Mouse (Mus musculus) heart, embryonic 15.5 days (tissue): ENCODE data around the gene Tmem208. TPM values are rescaled to one million over a fixed set of nuclear protein-coding genes. Genes with fewer than 3 reads are reported as not detected.
"Not testable (repeated sequence)": the region's sequence is repeated elsewhere in the genome, so short reads cannot be mapped to it uniquely, and the experiment has no call there.

ENCODE experiments used
- ATAC-seq: fragments of 200-750 bp; cut with Nextera tagmentation; replicated peaks from 2 replicates; pipeline ENCODE4 v1.8.0; 2017; ENCODE audit warnings: low read depth, moderate TSS enrichment; ENCODE audit not compliant: insufficient number of reproducible peaks, insufficient read depth, low FRiP score
- H3K27ac ChIP-seq: fragments of 300-500 bp; sonication (generic); 2 replicates; pipeline ENCODE4 v1.5.1; 2015; ENCODE audit warnings: mild to moderate bottlenecking, inconsistent platforms
- H3K27me3 ChIP-seq: fragments of 300-500 bp; sonication (generic); 2 replicates; pipeline ENCODE4 v1.6.1; 2015; ENCODE audit warnings: inconsistent platforms
- H3K36me3 ChIP-seq: fragments of 300-500 bp; sonication (generic); 2 replicates; pipeline ENCODE4 v1.6.1; 2015; ENCODE audit warnings: mild to moderate bottlenecking, inconsistent platforms
- H3K4me1 ChIP-seq: fragments of 300-500 bp; sonication (generic); replicated peaks from 2 replicates; pipeline ENCODE4 v1.6.1; 2015; ENCODE audit warnings: inconsistent platforms
- H3K4me2 ChIP-seq: fragments of 300-500 bp; sonication (generic); 2 replicates; pipeline ENCODE4 v1.6.1; 2015; ENCODE audit warnings: inconsistent platforms, mild to moderate bottlenecking, moderate library complexity
- H3K4me3 ChIP-seq: fragments of 300-500 bp; sonication (generic); 2 replicates; pipeline ENCODE4 v1.5.1; 2015; ENCODE audit warnings: mild to moderate bottlenecking, inconsistent platforms
- H3K9ac ChIP-seq: fragments of 300-500 bp; sonication (generic); 2 replicates; pipeline ENCODE4 v1.6.1; 2015; ENCODE audit warnings: mild to moderate bottlenecking, inconsistent platforms
- H3K9me3 ChIP-seq: fragments of 300-500 bp; sonication (generic); replicated peaks from 2 replicates; pipeline ENCODE4 v1.6.1; 2016; ENCODE audit warnings: inconsistent platforms
- WGBS: fragments of 180-500 bp; shearing (Covaris S2); methylation state at CpG from one replicate; pipeline ENCODE4 v1.1.7; 2015; ENCODE audit warnings: mixed read lengths; 5-methylcytosine and 5-hydroxymethylcytosine counted together
- polyA plus RNA-seq: library from polyadenylated mRNA; unstranded; fragments of >200 nt; fragmentation: Nextera tagmentation; extraction: Ambion mirVana; gene quantifications from 2 replicates; pipeline ENCODE4 v1.2.1, GENCODE M21; 2015

The Tmem208 gene
- polyA plus RNA-seq, 1 experiment from 2014 or later, result 73.0 TPM

- H3K4me2 ChIP-seq, result peak overlapping the region; percentile 91
- WGBS, result 9% methylated on average over 31 of the region's 31 CpGs
These were observed 35.4 kb upstream of the Tmem208 start for GRCm38 (mm10) chr8:105290554-105291314.

GRCm38 (mm10) chr8:105291364-105291763 lies 34.8 kb upstream of the Tmem208 start:
- H3K9ac ChIP-seq, H3K36me3 ChIP-seq, H3K4me3 ChIP-seq, H3K4me2 ChIP-seq, H3K27ac ChIP-seq, H3K27me3 ChIP-seq, H3K9me3 ChIP-seq, ATAC-seq: not testable (repeated sequence)
- peaks cover 23% of the 10 kb centered on the region for H3K4me1 ChIP-seq
- 72% methylated on average over 8 of the region's 8 CpGs for WGBS

More at GRCm38 (mm10) chr8:105290554-105291314, 35.4 kb upstream of the Tmem208 start:
- no peak for ATAC-seq
- H3K27me3 ChIP-seq, result peaks cover 10% of the 10 kb centered on the region
- no peak overlapping the region; the same call in 1 of the 2 replicates for H3K4me3 ChIP-seq
- no peaks in the 10 kb centered on the region for H3K9me3 ChIP-seq
- no peak overlapping the region for H3K27ac ChIP-seq
- H3K9ac ChIP-seq, result no peak overlapping the region
- H3K4me1 ChIP-seq, result peaks cover 23% of the 10 kb centered on the region
- H3K36me3 ChIP-seq, result no peaks in the 10 kb centered on the region

GRCm38 (mm10) chr8:105291802-105292201 lies 34.4 kb upstream of the Tmem208 start:
- H3K9me3 ChIP-seq, H3K27ac ChIP-seq, H3K9ac ChIP-seq, H3K4me2 ChIP-seq, H3K4me3 ChIP-seq, H3K36me3 ChIP-seq, H3K27me3 ChIP-seq, ATAC-seq: not testable (repeated sequence)
- peaks cover 27% of the 10 kb centered on the region for H3K4me1 ChIP-seq
- WGBS, result 62% methylated on average over 3 of the region's 3 CpGs

GRCm38 (mm10) chr8:105292471-105292870 lies 33.7 kb upstream of the Tmem208 start:
- no peaks in the 10 kb centered on the region for H3K9me3 ChIP-seq
- no peak overlapping the region for H3K4me3 ChIP-seq
- no peaks in the 10 kb centered on the region for H3K36me3 ChIP-seq
- no peak overlapping the region for H3K9ac ChIP-seq
- H3K4me1 ChIP-seq, result peaks cover 33% of the 10 kb centered on the region
- no peak overlapping the region for H3K27ac ChIP-seq
- no peak for ATAC-seq
- H3K27me3 ChIP-seq, result peaks cover 10% of the 10 kb centered on the region
- H3K4me2 ChIP-seq, result no peak overlapping the region
- 78% methylated on average over 7 of the region's 7 CpGs for WGBS

- Histone ChIP-seq H3K36me3 (no peaks in the 10 kb centered on the region), H3K9me3 (no peaks in the 10 kb centered on the region), H3K4me1 (peaks cover 38% of the 10 kb centered on the region), H3K27me3 (peaks cover 10% of the 10 kb centered on the region), H3K4me2 (no peak overlapping the region), H3K4me3 (no peak overlapping the region), H3K27ac (no peak overlapping the region), H3K9ac (no peak overlapping the region)
- no peak for ATAC-seq
- WGBS, result 60% methylated on average over 19 of the region's 19 CpGs
These were observed 32.7 kb upstream of the Tmem208 start for GRCm38 (mm10) chr8:105293405-105293804.

GRCm38 (mm10) chr8:105294776-105295175 lies 31.4 kb upstream of the Tmem208 start:
- Histone ChIP-seq H3K4me1 (peaks cover 34% of the 10 kb centered on the region), H3K4me2 (peak overlapping the region; percentile 49), H3K9ac (no peak overlapping the region), H3K36me3 (peaks cover 1% of the 10 kb centered on the region), H3K4me3 (peak overlapping the region; percentile 36), H3K27ac (no peak overlapping the region), H3K9me3 (no peaks in the 10 kb centered on the region), H3K27me3 (peaks cover 10% of the 10 kb centered on the region)
- ATAC-seq, result no peak
- 57% methylated on average over 9 of the region's 9 CpGs for WGBS

GRCm38 (mm10) chr8:105295256-105295655 lies 30.9 kb upstream of the Tmem208 start:
- Histone ChIP-seq H3K27ac (peak overlapping the region; percentile 83; the same call in 1 of the 2 replicates), H3K4me3 (peak overlapping the region; percentile 36), H3K4me1 (peaks cover 29% of the 10 kb centered on the region), H3K9me3 (no peaks in the 10 kb centered on the region), H3K9ac (0 out of 2 replicates have a peak overlapping the region, but pooled peaks have one; percentile 7), H3K36me3 (peaks cover 6% of the 10 kb centered on the region), H3K4me2 (peak overlapping the region; percentile 49), H3K27me3 (peaks cover 6% of the 10 kb centered on the region)
- ATAC-seq, result no peak
- WGBS, result 57% methylated on average over 11 of the region's 11 CpGs

GRCm38 (mm10) chr8:105295895-105296573 lies 30.1 kb upstream of the Tmem208 start, which contains the start of gene Exoc3l:
TSS of gene Exoc3l (minus strand) at chr8:105296101.
- Histone ChIP-seq H3K9ac (peak within 1 kb of the TSS; percentile 97), H3K27me3 (no peaks in the 10 kb centered on the region), H3K36me3 (peaks cover 14% of the 10 kb centered on the region), H3K4me2 (peak within 1 kb of the TSS; percentile 86), H3K27ac (peak within 1 kb of the TSS; percentile 83), H3K9me3 (no peaks in the 10 kb centered on the region), H3K4me3 (peak within 1 kb of the TSS; percentile 99), H3K4me1 (peaks cover 23% of the 10 kb centered on the region)
- no peak for ATAC-seq
- 41% methylated on average over 11 of the region's 11 CpGs for WGBS

- WGBS, result under 1% methylated on average over 58 of the region's 58 CpGs
- peak within 1 kb of the TSS; percentile 97 for H3K9ac ChIP-seq
- H3K36me3 ChIP-seq, result peaks cover 28% of the 10 kb centered on the region
- H3K27ac ChIP-seq, result peak within 1 kb of the TSS; percentile 83
- peak; percentile 85 for ATAC-seq
- H3K9me3 ChIP-seq, result no peaks in the 10 kb centered on the region
- no peaks in the 10 kb centered on the region for H3K27me3 ChIP-seq
- H3K4me1 ChIP-seq, result peaks cover 23% of the 10 kb centered on the region
- peak within 1 kb of the TSS; percentile 86 for H3K4me2 ChIP-seq
- peak within 1 kb of the TSS; percentile 99 for H3K4me3 ChIP-seq
These were observed 28.5 kb upstream of the Tmem208 start, which contains the start of gene E2f4 for GRCm38 (mm10) chr8:105297511-105298192. TSS of gene E2f4 (plus strand) at chr8:105297663.

GRCm38 (mm10) chr8:105298351-105299252 lies 27.6 kb upstream of the Tmem208 start:
- Histone ChIP-seq H3K4me1 (peaks cover 25% of the 10 kb centered on the region), H3K27ac (peak overlapping the region; percentile 83), H3K9ac (peak overlapping the region; percentile 97), H3K4me2 (peak overlapping the region; percentile 86), H3K4me3 (peak overlapping the region; percentile 99), H3K27me3 (no peaks in the 10 kb centered on the region), H3K9me3 (no peaks in the 10 kb centered on the region), H3K36me3 (peaks cover 31% of the 10 kb centered on the region)
- ATAC-seq, result no peak
- 46% methylated on average over 18 of the region's 18 CpGs for WGBS
